Mouse (Mus musculus): Measurements from ENCODE around the gene Camta1.
"Not testable (repeated sequence)": the region's sequence is repeated elsewhere in the genome, so short reads cannot be mapped to it uniquely, and the experiment has no call there.

Camta1 gene

DNA sequence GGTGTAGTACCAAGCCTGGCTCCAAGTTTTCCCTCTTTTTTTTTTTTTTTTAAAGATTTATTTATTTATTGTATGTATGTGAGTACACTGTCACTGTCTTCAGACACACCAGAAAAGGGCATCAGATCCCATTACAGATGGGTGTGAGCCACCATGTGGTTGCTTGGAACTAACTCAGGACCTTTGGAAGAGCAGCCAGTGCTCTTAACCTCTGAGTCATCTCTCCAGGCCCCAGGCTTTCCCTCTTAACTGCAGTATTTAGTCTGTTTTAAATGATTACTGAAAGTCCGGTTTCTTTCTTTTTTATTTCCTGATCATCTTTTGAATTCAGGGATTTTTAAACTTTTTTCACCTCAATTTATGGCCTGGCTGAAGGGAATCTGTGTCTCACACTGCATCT, 844.3 kb downstream of the Camta1 start:
- not testable (repeated sequence) for DNase-seq

DNA sequence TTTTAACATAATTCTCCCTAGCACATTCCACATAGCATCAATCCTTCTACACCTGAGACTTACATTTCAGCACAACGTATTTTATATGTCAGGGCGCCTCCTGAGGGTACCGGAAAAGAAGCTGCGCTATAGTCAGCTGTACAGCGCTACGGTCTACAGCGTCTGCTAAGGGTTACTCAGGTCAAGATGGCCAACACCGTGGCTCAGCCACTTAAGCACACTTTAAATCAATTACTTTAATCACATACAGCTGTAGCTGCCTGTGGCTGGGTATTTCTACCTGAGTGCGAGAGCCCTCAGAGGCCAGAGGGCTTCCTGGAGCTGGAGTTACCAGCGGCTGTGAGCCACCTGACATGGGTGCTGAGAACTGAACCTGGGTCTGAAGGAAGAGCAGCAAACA, 845.7 kb downstream of the Camta1 start:
- DNase-seq: no peak

DNA sequence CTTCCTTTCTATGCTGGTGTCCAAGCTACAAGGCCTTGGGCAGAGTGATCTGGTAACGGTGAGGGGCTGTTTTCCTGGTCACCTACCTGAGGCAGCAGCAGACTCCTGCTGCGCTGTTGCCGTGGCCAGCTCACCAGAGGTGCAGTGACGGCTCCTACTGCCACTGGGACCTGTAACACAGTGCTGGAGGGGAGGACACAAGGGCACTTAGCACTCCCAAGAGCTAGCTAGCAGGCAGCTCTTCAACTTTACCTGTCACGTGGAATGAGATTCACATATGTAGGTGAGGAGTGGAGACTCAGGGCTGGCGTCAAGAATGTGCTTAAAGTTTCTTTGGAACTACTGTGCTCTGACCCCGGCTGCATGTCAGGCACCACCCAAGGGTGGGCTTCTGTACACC, 851.4 kb downstream of the Camta1 start:
- peak; percentile 25 for DNase-seq

- DNase-seq: peak; percentile 57
Observed at GRCm38 (mm10) chr4:151006945-151007344, 854.7 kb downstream of the Camta1 start.

GRCm38 (mm10) chr4:151005656-151006318, 855.9 kb downstream of the Camta1 start:
- DNase-seq: no peak

DNA sequence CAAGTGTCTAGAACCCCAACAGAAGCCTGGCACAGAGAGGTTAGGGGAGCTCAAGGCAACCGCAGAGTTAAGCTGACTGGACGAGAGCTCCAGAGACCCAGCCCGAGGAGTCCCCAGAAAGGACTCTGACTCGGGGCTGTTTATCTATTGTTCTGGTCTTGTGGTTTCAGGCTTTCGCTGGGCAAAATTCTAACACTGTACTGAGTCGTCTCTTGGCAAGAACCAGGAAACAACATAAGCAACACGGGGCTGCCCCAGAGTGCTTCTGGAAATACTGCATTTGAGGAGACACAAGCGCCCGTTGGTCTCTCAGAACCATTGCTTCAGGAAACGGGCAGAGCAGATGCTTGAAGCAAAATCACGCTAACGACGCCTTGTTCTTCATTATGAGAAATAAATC, 860.3 kb downstream of the Camta1 start:
- no peak for DNase-seq

- no peak for DNase-seq
Observed at GRCm38 (mm10) chr4:150998626-150999025, 863.0 kb downstream of the Camta1 start.

- no peak for DNase-seq
Observed at GRCm38 (mm10) chr4:150996797-150997196, 864.9 kb downstream of the Camta1 start, which contains the start of gene Uts2. Gene Uts2 (plus strand): TSS chr4:150997097.

DNA sequence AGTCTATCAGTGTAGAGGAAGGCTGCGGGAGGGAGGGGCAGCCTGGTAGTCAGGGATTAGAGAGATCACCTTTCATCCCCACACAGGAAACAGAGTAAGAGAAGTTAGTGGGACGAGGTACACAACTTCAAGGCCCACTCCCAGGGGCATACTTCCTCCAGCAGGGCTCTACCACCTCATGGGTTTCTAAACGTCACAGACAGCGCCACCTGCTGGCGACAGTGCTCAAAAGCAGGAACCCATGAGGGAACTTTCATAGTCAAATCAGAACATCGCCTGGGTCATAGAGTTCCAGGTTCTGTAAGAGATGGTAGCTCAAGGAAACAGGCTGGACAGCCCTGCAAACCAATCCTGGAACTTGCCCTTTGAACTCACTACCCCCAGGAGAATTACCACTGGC, 871.5 kb downstream of the Camta1 start:
- peak; percentile 61 for DNase-seq

DNA sequence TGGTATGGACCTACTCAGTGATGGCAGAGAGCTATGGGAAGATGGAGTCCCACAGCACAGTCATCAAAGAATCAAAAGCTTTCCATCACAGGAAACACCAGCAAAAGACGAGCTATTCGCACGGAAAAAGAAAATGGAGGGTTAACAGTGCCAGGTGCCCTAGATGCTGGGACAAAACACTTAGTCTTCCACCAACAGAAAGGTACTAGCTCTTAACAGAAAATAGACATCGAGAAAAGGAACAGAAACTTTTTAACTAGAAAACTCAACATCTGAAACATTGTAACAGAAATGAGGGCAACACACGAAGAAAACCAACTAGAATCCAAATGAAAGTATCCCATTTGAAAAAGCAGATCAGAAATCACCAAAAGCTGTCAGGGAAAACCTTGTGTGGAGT, 881.5 kb downstream of the Camta1 start:
- no peak for DNase-seq

GRCm38 (mm10) chr4:150979455-150979854, 882.2 kb downstream of the Camta1 start:
- no peak for DNase-seq

DNA sequence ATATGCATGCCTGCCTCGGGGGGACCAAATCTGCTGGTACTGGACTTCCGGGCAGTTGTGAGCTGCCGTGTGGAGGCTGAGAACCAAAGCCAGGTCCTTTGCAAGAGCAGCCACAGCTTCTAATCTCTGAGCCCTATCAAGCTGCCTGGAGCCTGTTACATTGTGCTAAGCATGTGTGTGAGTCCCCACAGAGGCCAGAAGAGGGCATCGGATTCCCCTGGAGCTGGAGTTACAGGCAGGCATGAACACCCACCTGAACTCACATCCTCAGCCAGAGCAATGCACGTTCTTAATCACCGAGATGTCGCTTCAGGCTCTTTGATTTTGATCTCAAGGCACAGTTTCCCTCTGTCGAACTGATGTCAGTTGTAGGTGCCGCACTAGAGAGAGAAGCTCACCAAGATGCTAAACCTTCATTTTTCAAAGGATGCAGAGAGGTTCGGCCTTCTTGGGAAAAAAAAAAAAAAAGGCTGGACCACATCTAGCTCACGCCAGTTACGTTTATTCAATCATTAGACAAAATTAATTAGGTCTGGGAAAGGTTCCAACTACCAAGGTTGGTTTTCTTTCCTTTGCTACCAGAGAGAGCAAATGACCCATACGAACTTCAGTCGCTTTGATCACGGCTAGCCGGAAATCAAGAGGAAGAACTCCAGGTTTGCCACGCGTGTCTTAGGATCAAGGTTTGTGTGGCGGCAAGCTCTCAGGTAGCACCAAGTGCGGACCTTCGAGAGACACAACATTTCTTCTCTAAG, 883.3 kb downstream of the Camta1 start:
- no peak for DNase-seq

DNA sequence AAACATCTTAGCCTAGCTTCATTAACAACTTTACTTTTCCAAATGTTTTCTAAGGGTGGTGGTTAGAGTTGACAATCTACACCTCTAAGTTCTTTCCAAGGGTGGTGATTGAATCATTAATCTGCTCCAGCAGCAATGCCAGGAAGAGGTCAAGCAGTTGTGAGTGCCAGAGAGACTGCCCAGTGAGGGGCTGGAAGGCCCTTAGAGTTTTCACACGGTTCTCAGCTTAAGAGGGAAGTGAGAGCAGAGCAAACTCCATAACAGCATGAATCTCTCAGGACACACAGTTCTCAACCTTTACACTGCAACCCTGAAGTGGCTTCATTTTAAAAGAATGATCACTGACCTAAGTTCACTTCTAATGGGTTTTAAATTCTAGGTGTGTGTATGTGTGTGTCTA, 886.5 kb downstream of the Camta1 start:
- DNase-seq: peak; percentile 40

DNA sequence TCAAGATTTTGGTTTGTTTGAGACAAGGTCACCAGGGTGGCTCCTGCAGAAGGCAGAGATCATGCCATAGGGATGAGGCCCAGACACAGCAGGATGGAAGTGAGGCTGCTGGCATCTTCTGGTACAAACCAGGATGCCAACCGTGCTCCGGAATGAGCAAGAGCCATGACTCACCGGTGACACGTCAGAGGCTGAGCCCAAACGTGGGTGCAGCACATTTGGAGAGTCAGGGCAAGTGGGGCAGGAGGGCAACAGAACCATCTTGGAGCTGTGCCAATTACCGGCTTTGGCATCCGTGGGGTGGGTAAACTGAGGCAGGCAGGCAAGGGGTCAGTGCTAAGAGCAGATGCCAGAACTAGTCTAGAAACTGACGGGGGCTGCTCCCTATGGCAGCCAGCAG, 888.4 kb downstream of the Camta1 start:
- no peak for DNase-seq

- DNase-seq: no peak
Observed at GRCm38 (mm10) chr4:150968956-150969355, 892.7 kb downstream of the Camta1 start.

DNA sequence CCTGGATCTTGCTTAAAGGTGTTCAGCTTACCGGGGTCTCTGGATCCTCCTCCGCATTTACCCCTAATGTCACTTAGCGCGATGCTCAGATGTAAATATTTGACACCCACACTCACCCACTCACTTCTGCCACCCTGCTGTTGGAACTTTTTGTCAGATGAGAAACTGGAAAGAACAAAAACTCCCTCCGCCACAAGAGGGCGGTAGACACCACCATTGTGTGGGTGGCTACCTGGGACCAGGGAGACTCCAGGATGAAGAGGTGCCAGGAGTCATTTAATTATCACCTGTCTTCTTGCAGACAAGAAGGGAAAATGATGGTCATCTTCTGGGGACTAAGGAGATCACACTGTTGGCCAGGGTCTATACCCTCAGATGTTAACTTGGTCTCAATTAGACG, 895.1 kb downstream of the Camta1 start:
- peak; percentile 81 for DNase-seq

DNA sequence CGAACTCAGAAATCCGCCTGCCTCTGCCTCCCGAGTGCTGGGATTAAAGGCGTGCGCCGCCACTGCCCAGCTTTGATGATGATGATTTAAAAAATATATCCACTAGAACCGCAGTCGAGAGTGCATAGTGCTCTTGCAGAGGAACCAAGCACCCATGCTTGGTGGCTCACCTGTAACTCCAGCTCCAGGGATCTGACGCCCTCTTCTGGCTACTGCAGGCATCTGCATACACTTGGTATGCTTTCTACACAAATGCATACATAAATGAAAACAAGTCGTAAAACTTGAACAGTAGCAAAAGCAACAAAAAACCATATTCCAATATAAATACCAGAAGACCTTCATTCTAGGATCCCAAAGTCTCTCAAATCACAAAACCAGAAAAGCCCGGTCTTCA, 896.1 kb downstream of the Camta1 start:
- no peak for DNase-seq

DNA sequence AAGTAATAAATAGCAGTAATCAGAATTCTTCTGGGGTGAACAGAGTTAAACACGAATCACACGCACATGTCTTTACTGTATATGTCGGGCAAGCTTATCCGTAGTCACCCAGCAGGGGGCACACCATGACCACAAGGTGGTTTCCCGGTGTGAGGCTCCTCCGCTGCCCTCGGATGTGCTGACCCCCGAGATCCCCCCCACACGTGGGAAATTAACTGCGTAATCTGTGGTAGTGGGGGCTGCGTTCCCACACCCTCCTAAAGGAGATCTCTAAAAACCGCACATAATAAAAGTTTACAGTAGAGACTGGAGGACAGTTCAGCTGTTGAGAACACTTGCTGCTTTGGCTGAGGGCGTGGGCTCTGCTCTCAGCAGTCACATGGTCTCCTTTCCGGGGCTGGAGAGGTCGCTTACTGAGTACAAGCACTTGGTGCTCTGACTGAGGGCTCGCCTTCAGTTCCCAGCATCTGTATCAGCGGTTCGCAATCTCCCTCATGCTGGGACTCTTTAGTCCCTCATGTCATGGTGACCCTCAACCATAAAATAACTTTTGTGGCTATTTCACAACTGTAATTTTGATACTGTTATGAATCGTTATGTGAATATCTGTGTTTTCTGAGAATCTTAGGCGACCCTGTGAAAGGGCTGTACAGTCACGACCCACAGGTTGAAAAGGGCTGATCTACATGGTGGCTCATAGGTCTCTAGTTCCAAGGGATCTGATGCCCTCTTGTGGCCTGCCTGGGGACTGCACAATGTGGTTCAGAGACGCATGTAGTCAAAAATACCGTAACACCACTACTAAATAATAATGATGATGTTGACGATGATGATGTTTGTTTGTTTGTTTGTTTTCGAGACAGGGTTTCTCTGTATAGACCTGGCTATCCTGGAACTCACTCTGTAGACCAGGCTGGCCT, 896.8 kb downstream of the Camta1 start:
- DNase-seq: peak; percentile 94

DNA sequence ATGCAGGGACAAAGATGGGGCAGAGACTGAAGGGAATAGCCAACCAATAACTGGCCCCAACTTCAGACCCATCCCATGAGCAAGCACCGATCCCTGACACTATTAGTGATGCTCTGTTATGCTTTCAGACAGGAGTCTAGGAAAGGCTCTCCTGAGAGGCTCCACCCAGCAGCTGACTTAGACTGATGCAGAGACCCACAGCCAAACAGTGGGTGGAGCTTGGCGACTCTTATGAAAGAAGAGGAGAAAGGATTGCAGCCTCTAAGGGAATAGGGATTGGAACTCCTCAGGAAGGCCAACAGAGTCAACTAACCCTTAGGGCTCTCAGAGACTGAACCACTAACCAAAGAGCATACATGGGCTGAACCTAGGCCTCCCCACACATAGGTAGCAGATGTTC, 898.0 kb downstream of the Camta1 start:
- DNase-seq: no peak

DNA sequence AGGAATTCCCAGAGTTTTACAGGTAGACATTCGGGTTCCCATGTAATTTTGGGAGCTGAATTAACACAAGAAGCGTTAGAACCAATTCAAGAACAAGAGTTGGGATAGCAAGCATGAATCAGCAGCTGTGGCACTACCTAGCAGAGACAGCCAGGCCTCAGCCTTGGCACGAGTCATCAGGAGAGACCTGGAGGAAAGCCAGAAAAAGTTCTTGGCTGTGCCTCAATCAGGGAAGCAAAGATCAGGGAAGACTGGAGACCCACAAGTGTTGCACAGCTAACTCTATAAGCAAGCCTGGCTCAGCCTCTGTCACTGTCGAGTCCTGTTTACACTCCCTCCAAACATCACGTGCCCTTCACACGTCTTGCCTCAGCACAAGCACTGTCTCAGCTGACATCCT, 899.4 kb downstream of the Camta1 start:
- DNase-seq: peak; percentile 23

- no peak for DNase-seq
Observed at GRCm38 (mm10) chr4:150958536-150958935, 903.1 kb downstream of the Camta1 start.

DNA sequence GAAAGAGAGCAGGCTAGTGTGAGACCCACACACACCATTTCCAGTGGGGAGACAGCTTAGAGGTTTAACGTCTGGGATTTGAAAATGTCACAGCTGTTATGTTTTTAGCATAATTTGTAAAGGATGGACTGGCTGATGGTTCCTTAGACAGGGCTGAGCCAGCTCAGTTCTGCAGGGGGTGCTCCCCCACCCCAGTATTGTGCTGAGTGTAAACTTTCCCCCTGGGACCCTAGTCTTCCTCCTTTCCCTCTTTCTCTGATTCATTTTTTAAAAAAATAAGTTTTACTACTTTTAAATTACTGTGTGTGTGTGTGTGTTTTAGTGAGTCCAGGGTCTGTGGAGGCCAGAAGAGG, 904.6 kb downstream of the Camta1 start:
- DNase-seq: no peak

DNA sequence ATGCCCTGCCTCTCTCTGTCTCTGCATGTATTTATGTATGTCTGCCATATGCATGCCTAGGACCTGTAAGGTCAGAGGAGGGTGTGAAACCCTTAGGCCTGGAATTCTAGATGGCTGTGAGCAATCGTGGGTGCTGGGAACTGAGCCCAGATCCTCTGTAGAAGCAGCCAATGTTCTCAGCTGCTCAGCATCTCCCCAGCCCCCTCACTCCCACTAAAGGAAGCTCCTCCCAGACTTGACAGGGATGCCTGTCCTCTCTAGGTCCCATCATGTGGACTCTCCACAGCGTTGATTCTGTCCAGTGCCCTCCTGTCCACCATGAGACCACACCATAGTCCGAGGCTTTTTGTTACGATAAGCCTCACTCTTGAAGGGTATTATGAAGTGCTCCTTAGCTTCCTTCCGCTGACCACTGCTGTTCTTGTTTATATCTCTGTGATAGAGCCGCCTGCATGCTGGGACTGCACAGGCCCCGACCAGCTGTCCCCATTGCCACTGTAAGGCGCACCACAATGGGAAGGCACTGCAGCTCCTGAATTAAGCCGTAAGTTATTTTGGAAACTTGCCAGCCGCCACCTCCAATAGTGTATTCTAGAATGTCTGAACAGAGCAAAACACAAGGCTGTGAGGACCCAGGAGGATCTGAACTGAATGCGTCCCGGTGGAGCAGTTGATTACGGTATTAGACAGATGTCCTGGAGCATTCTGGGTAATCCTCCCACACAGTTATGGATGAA, 905.1 kb downstream of the Camta1 start:
- DNase-seq: no peak

All from lung, postnatal 14 days (tissue).